Mouse (Mus musculus) lung, adult 2 months (tissue): Measurements from ENCODE around the gene Thrap3.

Experiments
- CTCF ChIP-seq: fragments of 200-500 bp; IDR thresholded peaks from 2 replicates; pipeline ENCODE4 v1.5.1; 2011; ENCODE audit warnings: mild to moderate bottlenecking, low read length, control low read depth; ENCODE audit not compliant: insufficient read depth
- POLR2A ChIP-seq: fragments of 200-500 bp; IDR thresholded peaks from 2 replicates; pipeline ENCODE4 v1.6.1; 2011; ENCODE audit warnings: low read depth, mild to moderate bottlenecking, control low read depth, low read length, borderline replicate concordance; ENCODE audit errors: extremely low read depth

GRCm38 (mm10) chr4:126190636-126191035 is 11.9 kb downstream of the Thrap3 start:
- no peak for TF ChIP-seq CTCF
- no peak for TF ChIP-seq POLR2A
